Comparison of ENCODE assay signal across 8 mouse cellular contexts in genomic region chr5:114199116-114199777, GRCm38 (mm10). TPM values are rescaled to one million over a fixed set of nuclear protein-coding genes. Genes with fewer than 3 reads are reported as not detected.
DNase-seq lines count a peak whose midpoint lies in the region; ATAC-seq lines count a peak whose summit lies in the region.

No protein-coding gene starts in this region.

- no peaks in the 10 kb centered on the region for H3K36me3 ChIP-seq in liver, embryonic 11.5 days (ENCODE audit: control insufficient read depth, insufficient read depth, low read length)
- no peaks in the 10 kb centered on the region for H3K36me3 ChIP-seq in hindbrain, embryonic 11.5 days (ENCODE audit: control insufficient read depth, insufficient read depth, low read length)
- no peaks in the 10 kb centered on the region; the same call in 1 of the 2 replicates for H3K36me3 ChIP-seq in limb, embryonic 15.5 days
- no peaks in the 10 kb centered on the region for H3K36me3 ChIP-seq in stomach, embryonic 16.5 days (ENCODE audit: control insufficient read depth, insufficient read depth, low read length)

- H3K27ac ChIP-seq in liver, embryonic 11.5 days (ENCODE audit: low read depth, low read length) = no peak overlapping the region
- no peak overlapping the region for H3K27ac ChIP-seq in hindbrain, embryonic 11.5 days (ENCODE audit: low read depth, low read length)
- no peak overlapping the region for H3K27ac ChIP-seq in limb, embryonic 15.5 days
- no peak overlapping the region for H3K27ac ChIP-seq in stomach, embryonic 16.5 days (ENCODE audit: low read length)

- 0 out of 2 replicates have a peak, but pooled peaks cover 3% of the 10 kb centered on the region for H3K4me1 ChIP-seq in liver, embryonic 11.5 days (replicated peaks; ENCODE audit: control insufficient read depth, insufficient read depth, low read length)
- H3K4me1 ChIP-seq in hindbrain, embryonic 11.5 days (replicated peaks; ENCODE audit: control insufficient read depth, insufficient read depth, low read length) = no peaks in the 10 kb centered on the region
- peaks cover 9% of the 10 kb centered on the region for H3K4me1 ChIP-seq in limb, embryonic 15.5 days
- no peaks in the 10 kb centered on the region for H3K4me1 ChIP-seq in stomach, embryonic 16.5 days (ENCODE audit: control insufficient read depth, insufficient read depth, low read length)

- DNase-seq in liver, embryonic 11.5 days (ENCODE audit: low spot score) = no peak
- DNase-seq in liver = no peak
- peak; percentile 54 for DNase-seq in embryo, embryonic 11 days
- peak; percentile 11 for DNase-seq in hindbrain, embryonic 11.5 days (ENCODE audit: low spot score)
- DNase-seq in frontal cortex, postnatal 14 days (ENCODE audit: low spot score in 2 of 2) = no peak
- DNase-seq in gastrocnemius, postnatal 25 days = no peak

- H3K27me3 ChIP-seq in liver, embryonic 11.5 days (replicated peaks; ENCODE audit: control insufficient read depth, insufficient read depth, low read length) = no peaks in the 10 kb centered on the region
- H3K27me3 ChIP-seq in hindbrain, embryonic 11.5 days (ENCODE audit: control insufficient read depth, insufficient read depth, low read length) = no peaks in the 10 kb centered on the region
- H3K27me3 ChIP-seq in limb, embryonic 15.5 days = no peaks in the 10 kb centered on the region
- H3K27me3 ChIP-seq in stomach, embryonic 16.5 days (ENCODE audit: control insufficient read depth, insufficient read depth, low read length) = no peaks in the 10 kb centered on the region

- no peaks in the 10 kb centered on the region for H3K9me3 ChIP-seq in liver, embryonic 11.5 days (ENCODE audit: control insufficient read depth, low read length)
- no peaks in the 10 kb centered on the region for H3K9me3 ChIP-seq in hindbrain, embryonic 11.5 days (ENCODE audit: control insufficient read depth, low read length)
- H3K9me3 ChIP-seq in limb, embryonic 15.5 days = no peaks in the 10 kb centered on the region
- no peaks in the 10 kb centered on the region for H3K9me3 ChIP-seq in stomach, embryonic 16.5 days (replicated peaks; ENCODE audit: control insufficient read depth, low read length)

- WGBS in liver, embryonic 11.5 days = 23% methylated on average over 13 of the region's 13 CpGs
- WGBS in hindbrain, embryonic 11.5 days = 49% methylated on average over 13 of the region's 13 CpGs
- 7% methylated on average over 13 of the region's 13 CpGs for WGBS in limb, embryonic 15.5 days
- 22% methylated on average over 13 of the region's 13 CpGs for WGBS in stomach, embryonic 16.5 days

- H3K4me2 ChIP-seq in liver, embryonic 11.5 days = peak overlapping the region; percentile 1; the same call in 1 of the 2 replicates
- H3K4me2 ChIP-seq in hindbrain, embryonic 11.5 days (replicated peaks; ENCODE audit: low read depth, low read length) = no peak overlapping the region
- H3K4me2 ChIP-seq in limb, embryonic 15.5 days = peak overlapping the region; percentile 32
- no peak overlapping the region for H3K4me2 ChIP-seq in stomach, embryonic 16.5 days (ENCODE audit: low read depth, low read length)

- H3K9ac ChIP-seq in liver, embryonic 11.5 days (ENCODE audit: low read depth, low read length) = no peak overlapping the region
- H3K9ac ChIP-seq in hindbrain, embryonic 11.5 days (ENCODE audit: low read depth, low read length) = no peak overlapping the region
- no peak overlapping the region for H3K9ac ChIP-seq in limb, embryonic 15.5 days
- no peak overlapping the region for H3K9ac ChIP-seq in stomach, embryonic 16.5 days (ENCODE audit: low read length)

- H3K4me3 ChIP-seq in liver, embryonic 11.5 days (ENCODE audit: low read depth, low read length) = no peak overlapping the region
- H3K4me3 ChIP-seq in hindbrain, embryonic 11.5 days (ENCODE audit: low read depth, low read length) = no peak overlapping the region
- H3K4me3 ChIP-seq in limb, embryonic 15.5 days = no peak overlapping the region
- H3K4me3 ChIP-seq in stomach, embryonic 16.5 days (replicated peaks; ENCODE audit: low read length) = no peak overlapping the region

- no peak for ATAC-seq in liver, embryonic 11.5 days (replicated peaks; ENCODE audit: low FRiP score)
- ATAC-seq in hindbrain, embryonic 11.5 days (ENCODE audit: low FRiP score) = no peak
- ATAC-seq in limb, embryonic 15.5 days (ENCODE audit: insufficient number of reproducible peaks, low FRiP score, low TSS enrichment, low read depth) = no peak; the same call in 1 of the 2 replicates
- ATAC-seq in stomach, embryonic 16.5 days (ENCODE audit: insufficient read depth, low FRiP score) = peak; percentile 61

RNA-seq across cellular contexts. Expression of gene Acacb, which starts 52.9 kb away (rescaled TPM):
- 0.86 and 1.2 TPM in 2 replicates for polyA plus RNA-seq in liver, embryonic 11.5 days (2014; fragmentation: Nextera tagmentation; extraction: Ambion mirVana)
- 1.4 and 1.6 TPM in 2 replicates for polyA plus RNA-seq in hindbrain, embryonic 11.5 days (2014; fragmentation: Nextera tagmentation; extraction: Ambion mirVana)
- 1.7 and 2.5 TPM in 2 replicates for polyA plus RNA-seq in limb, embryonic 15.5 days (2015; fragmentation: Nextera tagmentation; extraction: Ambion mirVana)
- polyA plus RNA-seq in stomach, embryonic 16.5 days (2015; fragmentation: Nextera tagmentation; extraction: Ambion mirVana) = 2.1 and 3.2 TPM in 2 replicates
- 100 to 1,000 TPM; 120 to 133 TPM for total RNA-seq in gastrocnemius, postnatal 25 days (2021)

Comparison
In these comparisons a context has a peak if more than half of its experiments do, and no peak if none do; other contexts are left out.
1. DNase-seq: peak in embryo, embryonic 11 days (single experiment) and hindbrain, embryonic 11.5 days (single experiment); none in liver, embryonic 11.5 days (single experiment), liver (single experiment), frontal cortex, postnatal 14 days (0 of 2) and gastrocnemius, postnatal 25 days (single experiment).
2. H3K4me2 ChIP-seq: peak in liver, embryonic 11.5 days (single experiment) and limb, embryonic 15.5 days (single experiment); none in hindbrain, embryonic 11.5 days (single experiment) and stomach, embryonic 16.5 days (single experiment).